Mouse (Mus musculus): Measurements from ENCODE around the gene Trank1.

The Trank1 gene

DNA sequence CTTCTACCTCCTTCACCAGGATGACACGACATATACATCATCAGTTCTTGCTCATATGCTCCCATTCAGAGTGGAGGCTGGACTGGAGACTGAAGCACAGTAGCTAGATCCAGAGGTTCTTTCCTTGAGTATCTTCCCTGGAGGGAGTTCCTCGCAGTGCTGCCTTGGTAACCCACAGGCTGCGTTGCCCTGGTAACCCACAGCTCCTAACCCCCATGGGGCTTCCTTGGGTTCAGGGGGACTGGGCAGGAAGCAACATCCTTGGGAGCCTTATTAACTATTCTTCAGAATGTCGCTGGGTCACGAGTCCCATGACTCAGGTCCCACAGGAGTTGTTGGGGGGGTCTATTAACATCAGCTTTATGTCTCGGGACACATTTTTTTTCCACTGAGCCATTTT lies 113.6 kb downstream of the Trank1 start:
- no peak for DNase-seq (ENCODE audit: extremely low read depth, low read depth)

DNA sequence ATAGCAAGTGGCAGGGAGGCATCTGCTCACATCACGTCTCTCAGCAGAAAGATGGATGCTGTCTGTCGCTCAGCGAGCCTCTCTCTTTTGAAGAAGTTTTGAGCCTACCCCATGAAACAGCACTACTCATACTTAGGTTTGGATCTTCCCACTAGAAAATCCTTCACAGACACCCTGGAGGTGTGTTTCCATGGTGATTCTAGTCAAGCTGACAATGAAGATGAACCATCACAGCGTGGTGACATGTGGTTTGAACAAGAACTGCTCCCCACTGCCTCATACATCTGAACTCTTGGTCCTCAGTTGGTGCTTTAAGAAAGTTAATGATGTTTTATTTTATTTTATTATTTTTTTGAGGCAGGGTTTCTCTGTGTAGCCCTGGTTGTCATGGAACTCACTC lies 114.4 kb downstream of the Trank1 start:
- DNase-seq (ENCODE audit: extremely low read depth, low read depth): no peak

DNA sequence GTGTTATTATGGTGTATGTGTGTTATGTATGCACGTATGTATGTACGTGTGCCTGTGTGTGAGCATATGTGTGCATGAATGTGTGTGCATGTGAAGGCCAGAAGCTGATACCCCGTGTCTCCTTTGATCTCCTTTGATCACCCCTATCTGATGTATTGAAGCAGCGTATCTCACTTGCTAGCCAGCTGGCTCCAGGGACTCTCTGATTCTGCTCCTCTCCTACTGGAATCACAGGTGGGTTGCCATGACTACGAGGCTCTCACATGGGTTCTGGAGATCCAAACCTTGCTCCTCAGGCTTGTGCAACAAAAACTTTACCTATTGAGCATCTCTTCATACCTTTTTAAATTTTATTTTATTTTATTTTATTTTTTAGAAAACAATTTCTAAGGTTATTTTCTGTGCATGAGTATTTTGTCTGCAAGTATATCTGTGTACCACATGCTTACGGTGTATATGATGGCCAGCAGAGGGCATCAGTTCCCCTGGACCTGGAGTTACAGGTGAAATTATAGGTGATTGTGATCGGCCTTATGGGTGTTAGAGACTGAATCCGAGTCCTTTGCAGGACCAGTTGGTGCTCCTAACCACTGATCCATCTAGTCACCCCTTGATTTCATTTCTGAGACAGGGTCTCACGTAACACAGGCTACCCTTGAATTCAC lies 116.5 kb downstream of the Trank1 start:
- DNase-seq (ENCODE audit: extremely low read depth, low read depth): no peak

DNA sequence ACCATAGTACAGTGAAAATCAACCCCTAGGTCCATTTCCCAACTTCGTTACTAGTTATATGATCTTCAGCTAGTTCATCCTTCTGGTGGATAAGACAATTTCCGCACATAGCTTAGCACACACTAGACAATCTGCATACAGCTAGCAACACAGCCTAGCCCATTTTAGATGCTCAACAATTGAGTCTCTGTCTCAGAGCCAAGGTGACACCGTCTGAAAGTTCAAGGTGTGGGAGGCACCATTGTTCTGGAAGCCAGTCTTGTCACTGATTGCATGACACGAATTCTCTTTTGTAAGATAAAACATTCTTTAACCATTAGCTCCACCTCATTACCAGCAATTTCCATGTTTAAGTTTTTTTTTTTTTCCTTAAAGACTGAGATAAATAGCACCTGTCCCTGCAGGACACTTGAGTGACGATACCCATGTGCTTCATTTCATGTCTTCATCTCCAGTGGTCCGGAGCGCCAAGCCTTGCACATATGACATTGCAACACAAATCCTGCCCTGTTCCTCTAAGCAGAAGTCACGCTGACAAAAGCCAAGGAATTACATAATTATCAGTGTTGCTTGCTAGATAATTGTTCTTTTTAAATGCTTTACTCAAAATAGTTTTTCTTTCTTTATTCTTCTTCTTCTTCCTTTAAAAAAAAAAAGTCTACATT lies 117.3 kb downstream of the Trank1 start:
- DNase-seq (ENCODE audit: extremely low read depth, low read depth): no peak

DNA sequence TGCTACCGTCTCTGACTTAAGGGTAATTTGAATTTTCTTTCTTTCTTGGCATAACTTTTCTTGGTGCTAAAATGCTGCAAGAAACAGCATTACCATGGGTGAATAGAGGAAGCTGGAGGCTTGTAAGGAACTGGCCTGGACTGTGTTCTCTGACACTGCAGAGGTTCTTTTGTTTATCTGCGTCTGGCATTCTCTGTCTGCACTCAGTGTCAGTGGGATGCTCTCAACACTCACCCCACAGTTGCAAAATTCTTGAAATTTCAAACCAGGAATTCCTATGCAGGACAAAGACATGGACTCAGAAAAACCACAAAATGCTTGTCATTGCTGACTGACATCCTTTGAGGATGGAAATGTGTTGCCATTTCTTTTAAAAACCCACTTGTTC lies 117.8 kb downstream of the Trank1 start:
- DNase-seq (ENCODE audit: extremely low read depth, low read depth): no peak

DNA sequence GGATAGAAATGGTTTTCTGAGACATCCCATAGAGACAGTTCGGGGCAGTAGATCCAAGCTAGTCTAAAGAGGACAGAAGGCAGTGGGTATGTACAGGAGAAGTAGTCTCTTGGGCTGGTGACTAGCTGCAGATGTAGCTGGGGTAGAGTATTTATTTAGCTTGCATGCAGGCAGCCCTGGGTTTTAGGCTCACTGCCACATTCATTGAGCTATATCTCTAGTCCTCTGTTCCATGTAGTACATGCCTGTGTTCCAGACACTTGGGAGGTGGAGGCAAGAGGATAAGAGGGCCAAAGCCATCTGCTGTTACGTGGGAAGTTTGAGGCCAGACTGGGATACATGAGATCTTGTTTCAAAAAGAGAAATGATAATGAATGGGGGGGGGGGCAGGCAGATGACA lies 123.9 kb downstream of the Trank1 start:
- no peak for DNase-seq (ENCODE audit: extremely low read depth, low read depth)

DNA sequence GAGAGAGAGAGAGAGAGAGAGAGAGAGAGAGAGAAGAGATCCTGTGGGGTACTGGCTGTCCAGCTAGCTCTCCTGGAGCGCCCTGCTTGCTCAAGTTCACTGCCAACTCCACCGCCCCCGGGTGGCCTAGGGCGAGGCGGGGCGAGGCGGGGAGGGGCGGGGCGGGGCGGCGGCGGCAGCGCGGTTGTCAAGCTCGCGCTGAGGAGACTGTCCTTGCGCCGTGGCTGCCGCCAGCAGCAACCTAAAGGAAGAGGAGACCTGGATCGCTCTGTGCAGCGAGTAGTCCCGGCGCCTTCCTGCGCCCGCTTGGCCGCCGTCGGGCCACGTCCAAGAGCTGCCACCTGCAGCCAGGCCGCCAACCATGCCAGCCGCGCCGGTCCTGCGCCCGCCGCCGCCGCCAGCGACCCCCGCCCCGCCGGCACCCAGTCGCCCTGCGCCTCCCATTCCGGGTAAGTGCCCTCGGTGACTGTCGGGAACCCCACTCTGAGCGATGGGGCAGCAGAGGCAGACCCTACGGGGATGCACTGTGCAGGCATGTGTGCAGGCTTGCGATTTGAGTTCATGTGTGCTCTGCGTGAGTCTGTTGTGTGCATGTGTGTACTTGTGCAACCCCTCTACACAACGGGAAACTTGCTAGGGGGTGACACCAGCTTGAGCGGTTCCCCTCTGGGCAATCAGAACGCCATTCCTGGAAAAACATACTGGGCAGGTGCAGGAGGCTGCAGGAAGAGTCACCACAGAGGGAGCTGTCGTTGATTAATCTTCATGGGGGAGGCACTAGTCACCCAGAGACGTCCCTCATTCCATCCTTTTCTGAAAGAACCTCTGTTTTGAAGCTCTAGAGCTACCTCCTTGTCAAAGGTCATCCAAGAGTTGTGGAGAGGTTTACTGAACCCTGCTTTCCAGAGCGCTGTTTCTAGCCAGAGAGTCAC lies 127.6 kb downstream of the Trank1 start, which contains the start of gene Dclk3:
TSS of gene Dclk3 (plus strand) at position 178 of the 932 bp plus-strand sequence.
- no peak for DNase-seq (ENCODE audit: extremely low read depth, low read depth)

DNA sequence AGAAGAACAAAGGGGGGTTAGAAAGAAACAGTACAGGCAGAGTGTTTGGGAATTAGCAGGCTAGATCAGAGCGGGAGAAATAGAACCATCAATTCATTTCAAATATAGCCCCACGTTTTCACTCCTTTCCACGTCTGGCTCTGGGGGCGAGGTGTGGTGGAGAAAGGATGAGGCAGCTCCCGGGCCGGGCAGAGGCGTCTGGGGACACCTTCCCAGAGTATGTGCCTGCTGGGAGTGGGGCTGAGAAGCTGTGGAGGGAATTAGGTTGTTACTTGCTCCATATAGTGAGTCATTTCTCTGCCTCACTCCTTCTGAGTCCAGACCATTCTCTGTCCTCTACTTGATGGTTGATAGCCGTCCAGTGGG lies 128.3 kb downstream of the Trank1 start:
- DNase-seq (ENCODE audit: extremely low read depth, low read depth): no peak

DNA sequence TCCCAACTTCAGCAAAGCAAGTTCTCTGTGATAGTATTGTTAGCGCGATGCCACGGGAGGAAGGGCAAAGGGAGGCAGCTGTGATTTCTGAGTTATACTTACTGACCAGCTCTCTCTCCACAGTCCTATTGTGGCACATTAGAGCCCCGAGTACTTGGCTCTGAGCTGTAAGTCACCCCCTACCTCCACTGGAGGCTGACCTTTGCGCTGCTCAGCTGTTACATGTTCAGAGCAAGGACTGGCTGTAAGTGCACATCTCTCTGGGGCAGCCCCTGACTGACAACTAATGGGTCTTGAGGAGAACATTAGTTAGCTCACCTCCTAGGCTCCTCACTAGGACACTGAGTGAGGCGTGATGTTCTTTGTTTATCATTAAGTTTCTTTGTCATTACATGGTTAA lies 128.9 kb downstream of the Trank1 start:
- no peak for DNase-seq (ENCODE audit: extremely low read depth, low read depth)

DNA sequence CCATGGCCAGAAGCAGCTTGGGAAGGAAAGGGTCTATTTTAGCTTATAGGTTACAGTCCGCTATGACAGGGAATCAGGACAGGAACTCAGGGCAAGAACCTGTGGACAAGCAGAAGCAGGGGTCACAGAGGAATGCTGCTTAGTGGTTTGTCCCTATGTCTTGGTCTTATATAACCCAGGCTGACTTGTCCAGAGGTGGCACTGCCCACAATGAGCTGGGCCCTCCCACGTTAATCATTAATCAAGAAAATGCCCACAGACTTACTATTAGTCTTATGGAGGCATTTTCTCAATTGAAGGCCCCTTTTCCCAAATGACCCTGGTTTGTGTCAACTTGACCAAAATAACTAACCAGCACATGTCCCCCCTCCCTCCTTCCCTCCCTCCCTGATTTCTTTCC lies 129.6 kb downstream of the Trank1 start:
- DNase-seq (ENCODE audit: extremely low read depth, low read depth): no peak

Data from MEL-GATA-1-ER (cell line).